Mouse (Mus musculus): Measurements from ENCODE around the gene Gulp1. TPM values are rescaled to one million over a fixed set of nuclear protein-coding genes. Genes with fewer than 3 reads are reported as not detected.

The Gulp1 gene
- polyA plus RNA-seq, 1 experiment from 2014 or later, result 29.5 TPM

- no peak overlapping the region for H3K4me3 ChIP-seq (ENCODE audit: low read depth, low read length)
- no peaks in the 10 kb centered on the region for H3K27me3 ChIP-seq (ENCODE audit: control insufficient read depth, insufficient read depth, low read length)
- H3K4me1 ChIP-seq (ENCODE audit: control insufficient read depth, insufficient read depth, low read length), result no peaks in the 10 kb centered on the region
- DNase-seq (ENCODE audit: low spot score, missing footprints) (no peak), ATAC-seq (ENCODE audit: low FRiP score) (no peak)
- no peak overlapping the region for H3K4me2 ChIP-seq
- no peaks in the 10 kb centered on the region for H3K9me3 ChIP-seq (ENCODE audit: control insufficient read depth, low read length)
- no peak overlapping the region for H3K9ac ChIP-seq (ENCODE audit: low read length)
- WGBS, result 87% methylated on average over 4 of the region's 4 CpGs
- no peak overlapping the region for H3K27ac ChIP-seq (ENCODE audit: low read depth, low read length)
- H3K36me3 ChIP-seq (ENCODE audit: control insufficient read depth, insufficient read depth, low read length), result no peaks in the 10 kb centered on the region
Observed at GRCm38 (mm10) chr1:44803594-44804372, 252.5 kb downstream of the Gulp1 start.

GRCm38 (mm10) chr1:44806368-44806767, 255.1 kb downstream of the Gulp1 start:
- H3K9ac ChIP-seq (ENCODE audit: low read length), result no peak overlapping the region
- ATAC-seq (ENCODE audit: low FRiP score) (no peak), DNase-seq (ENCODE audit: low spot score, missing footprints) (no peak)
- H3K4me1 ChIP-seq (ENCODE audit: control insufficient read depth, insufficient read depth, low read length), result no peaks in the 10 kb centered on the region
- H3K27ac ChIP-seq (ENCODE audit: low read depth, low read length), result no peak overlapping the region
- H3K27me3 ChIP-seq (ENCODE audit: control insufficient read depth, insufficient read depth, low read length), result no peaks in the 10 kb centered on the region
- H3K4me3 ChIP-seq (ENCODE audit: low read depth, low read length), result no peak overlapping the region
- H3K9me3 ChIP-seq (ENCODE audit: control insufficient read depth, low read length), result no peaks in the 10 kb centered on the region
- no peak overlapping the region for H3K4me2 ChIP-seq
- no peaks in the 10 kb centered on the region for H3K36me3 ChIP-seq (ENCODE audit: control insufficient read depth, insufficient read depth, low read length)

GRCm38 (mm10) chr1:44810336-44810735, 259.0 kb downstream of the Gulp1 start:
- Histone ChIP-seq H3K4me2 (no peak overlapping the region), H3K4me1 (ENCODE audit: control insufficient read depth, insufficient read depth, low read length) (no peaks in the 10 kb centered on the region), H3K9me3 (ENCODE audit: control insufficient read depth, low read length) (no peaks in the 10 kb centered on the region), H3K27me3 (ENCODE audit: control insufficient read depth, insufficient read depth, low read length) (no peaks in the 10 kb centered on the region), H3K36me3 (ENCODE audit: control insufficient read depth, insufficient read depth, low read length) (no peaks in the 10 kb centered on the region), H3K4me3 (ENCODE audit: low read depth, low read length) (no peak overlapping the region), H3K9ac (ENCODE audit: low read length) (no peak overlapping the region), H3K27ac (ENCODE audit: low read depth, low read length) (no peak overlapping the region)
- 85% methylated on average over 2 of the region's 2 CpGs for WGBS
- ATAC-seq (ENCODE audit: low FRiP score) (no peak), DNase-seq (ENCODE audit: low spot score, missing footprints) (no peak)

- Histone ChIP-seq H3K27ac (ENCODE audit: low read depth, low read length) (no peak overlapping the region), H3K36me3 (ENCODE audit: control insufficient read depth, insufficient read depth, low read length) (no peaks in the 10 kb centered on the region), H3K9me3 (ENCODE audit: control insufficient read depth, low read length) (no peaks in the 10 kb centered on the region), H3K4me2 (no peak overlapping the region), H3K4me1 (ENCODE audit: control insufficient read depth, insufficient read depth, low read length) (no peaks in the 10 kb centered on the region), H3K27me3 (ENCODE audit: control insufficient read depth, insufficient read depth, low read length) (no peaks in the 10 kb centered on the region), H3K9ac (ENCODE audit: low read length) (no peak overlapping the region), H3K4me3 (ENCODE audit: low read depth, low read length) (no peak overlapping the region)
- 86% methylated on average over 4 of the region's 4 CpGs for WGBS
- no peak for ATAC-seq (ENCODE audit: low FRiP score)
- no peak for DNase-seq (ENCODE audit: low spot score, missing footprints)
Observed at GRCm38 (mm10) chr1:44833934-44834333, 282.6 kb downstream of the Gulp1 start.
